Mouse (Mus musculus) intestine, postnatal 0 days (tissue): ENCODE results near the gene Armc5. TPM values are rescaled to one million over a fixed set of nuclear protein-coding genes. Genes with fewer than 3 reads are reported as not detected.

Experiments
- ATAC-seq: fragments of 200-750 bp; cut with Nextera tagmentation; 2 replicates; pipeline ENCODE4 v1.8.0; 2017; ENCODE audit warnings: mild to moderate bottlenecking, moderate TSS enrichment, moderate library complexity
- H3K27ac ChIP-seq: fragments of 300-500 bp; sonication (generic); 2 replicates; pipeline ENCODE4 v1.5.1; 2014; ENCODE audit warnings: mild to moderate bottlenecking, low read depth, low read length, moderate library complexity
- H3K27me3 ChIP-seq: fragments of 300-500 bp; sonication (generic); replicated peaks from 2 replicates; pipeline ENCODE4 v1.6.1; 2014; ENCODE audit warnings: low read length, mixed read lengths; ENCODE audit not compliant: control insufficient read depth, insufficient read depth
- H3K36me3 ChIP-seq: fragments of 300-500 bp; sonication (generic); 2 replicates; pipeline ENCODE4 v1.6.1; 2014; ENCODE audit warnings: mild to moderate bottlenecking, moderate library complexity; ENCODE audit not compliant: control insufficient read depth, insufficient read depth
- H3K4me1 ChIP-seq: fragments of 300-500 bp; sonication (generic); replicated peaks from 2 replicates; pipeline ENCODE4 v1.6.1; 2014; ENCODE audit warnings: antibody characterized with exemption, low read length, mixed read lengths; ENCODE audit not compliant: control insufficient read depth, insufficient read depth
- H3K4me2 ChIP-seq: fragments of 300-500 bp; sonication (generic); replicated peaks from 2 replicates; pipeline ENCODE4 v1.6.1; 2014; ENCODE audit warnings: low read depth, mild to moderate bottlenecking, moderate library complexity
- H3K4me3 ChIP-seq: fragments of 300-500 bp; sonication (generic); 2 replicates; pipeline ENCODE4 v1.5.1; 2014; ENCODE audit warnings: low read depth, low read length
- H3K9ac ChIP-seq: fragments of 300-500 bp; sonication (generic); 2 replicates; pipeline ENCODE4 v1.6.1; 2014; ENCODE audit warnings: mild to moderate bottlenecking, low read depth, low read length
- H3K9me3 ChIP-seq: fragments of 300-500 bp; sonication (generic); 2 replicates; pipeline ENCODE4 v1.6.1; 2016; ENCODE audit warnings: mixed run types; ENCODE audit not compliant: control insufficient read depth
- CTCF ChIP-seq: sonication (generic); IDR thresholded peaks from 2 replicates; pipeline ENCODE4 v1.5.1; 2016; ENCODE audit warnings: low read depth, mild to moderate bottlenecking, control low read depth, antibody characterized with exemption, moderate library complexity
- WGBS: fragments of 180-500 bp; shearing (Covaris S2); extraction: QIAGEN DNeasy Blood & Tissue Kit; methylation state at CpG from one replicate; pipeline ENCODE4 v1.1.7; 2014; 5-methylcytosine and 5-hydroxymethylcytosine counted together
- polyA plus RNA-seq: library from polyadenylated mRNA; unstranded; fragments of >200 nt; fragmentation: Nextera tagmentation; extraction: Ambion mirVana; gene quantifications from 2 replicates; pipeline ENCODE4 v1.2.1, GENCODE M21; 2015

The Armc5 gene
- 12.1 and 14.0 TPM in 2 replicates for polyA plus RNA-seq

GRCm38 (mm10) chr7:128236856-128237592, at the start of gene Armc5:
Gene Armc5, plus strand, starts transcription at chr7:128237342.
- Histone ChIP-seq H3K27ac (peak within 1 kb of the TSS; percentile 99), H3K36me3 (peaks cover 26% of the 10 kb centered on the region), H3K27me3 (no peaks in the 10 kb centered on the region), H3K4me2 (peak within 1 kb of the TSS; percentile 81), H3K9me3 (no peaks in the 10 kb centered on the region), H3K9ac (peak within 1 kb of the TSS; percentile 85), H3K4me1 (no peaks in the 10 kb centered on the region), H3K4me3 (peak within 1 kb of the TSS; percentile 76)
- ATAC-seq: peak; percentile 45
- peak; percentile 93 for TF ChIP-seq CTCF
- WGBS: 20% methylated on average over 37 of the region's 37 CpGs

GRCm38 (mm10) chr7:128201607-128202006, 35.5 kb upstream of the Armc5 start:
- Histone ChIP-seq H3K4me1 (no peaks in the 10 kb centered on the region; the same call in 1 of the 2 replicates), H3K36me3 (no peaks in the 10 kb centered on the region), H3K4me3 (no peak overlapping the region), H3K4me2 (no peak overlapping the region), H3K9me3 (no peaks in the 10 kb centered on the region), H3K27me3 (no peaks in the 10 kb centered on the region), H3K27ac (no peak overlapping the region), H3K9ac (no peak overlapping the region)
- WGBS: 87% methylated on average over 9 of the region's 9 CpGs
- no peak for ATAC-seq
- no peak for TF ChIP-seq CTCF

DNA sequence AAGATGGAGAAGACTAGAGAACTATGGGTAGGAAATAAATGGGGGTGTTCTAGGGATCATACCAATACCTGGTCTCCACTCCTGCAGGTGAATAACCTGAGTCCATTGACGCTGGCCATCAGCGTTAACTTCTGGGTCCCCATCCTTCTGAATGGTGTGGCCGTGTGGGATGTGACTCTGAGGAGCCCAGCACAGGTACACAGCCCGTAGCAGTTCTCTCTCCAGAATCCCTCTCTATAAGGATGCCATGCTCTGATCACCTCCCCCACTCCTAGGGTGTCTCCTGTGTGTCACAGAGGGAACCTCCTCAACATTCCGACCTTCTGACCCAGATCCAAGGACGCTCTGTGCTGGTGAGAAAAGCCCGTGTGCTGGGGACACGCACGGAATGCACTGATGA, 34.1 kb upstream of the Armc5 start:
- Histone ChIP-seq H3K27ac (no peak overlapping the region), H3K4me2 (no peak overlapping the region), H3K9me3 (no peaks in the 10 kb centered on the region), H3K36me3 (no peaks in the 10 kb centered on the region), H3K9ac (no peak overlapping the region), H3K4me1 (no peaks in the 10 kb centered on the region; the same call in 1 of the 2 replicates), H3K4me3 (no peak overlapping the region), H3K27me3 (no peaks in the 10 kb centered on the region)
- ATAC-seq: no peak
- WGBS: 84% methylated on average over 9 of the region's 9 CpGs
- no peak for TF ChIP-seq CTCF

DNA sequence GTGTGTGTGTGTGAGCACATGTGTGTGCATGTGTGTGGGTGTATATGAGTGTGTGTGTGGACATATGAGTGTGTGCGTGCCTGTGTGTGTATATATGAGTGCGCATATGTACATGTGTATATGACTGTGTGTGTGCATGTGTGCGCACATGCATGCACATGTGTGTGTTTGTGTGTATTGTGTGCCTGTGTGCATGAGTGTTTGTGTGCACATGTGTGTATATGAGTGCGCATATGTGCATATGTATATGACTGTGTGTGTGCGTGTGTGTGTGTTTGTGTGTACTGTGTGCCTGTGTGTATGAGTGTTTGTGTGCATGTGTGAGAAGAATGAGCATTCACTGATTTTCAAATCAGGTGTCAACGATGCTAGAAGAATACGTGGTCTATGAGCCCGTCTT, 33.0 kb upstream of the Armc5 start:
- 93% methylated on average over 8 of the region's 8 CpGs for whole genome bisulfite sequencing
- no peak overlapping the region for H3K9ac ChIP-seq
- no peaks in the 10 kb centered on the region; the same call in 1 of the 2 replicates for H3K4me1 ChIP-seq
- no peaks in the 10 kb centered on the region for H3K27me3 ChIP-seq
- H3K4me3 ChIP-seq: no peak overlapping the region
- H3K4me2 ChIP-seq: no peak overlapping the region
- no peaks in the 10 kb centered on the region for H3K36me3 ChIP-seq
- no peak for ATAC-seq
- no peak overlapping the region for H3K27ac ChIP-seq
- no peak for TF ChIP-seq CTCF
- no peaks in the 10 kb centered on the region for H3K9me3 ChIP-seq

- Histone ChIP-seq H3K4me3 (no peak overlapping the region), H3K4me2 (no peak overlapping the region), H3K27ac (no peak overlapping the region), H3K36me3 (no peaks in the 10 kb centered on the region), H3K9me3 (no peaks in the 10 kb centered on the region), H3K27me3 (no peaks in the 10 kb centered on the region), H3K9ac (no peak overlapping the region), H3K4me1 (no peaks in the 10 kb centered on the region; the same call in 1 of the 2 replicates)
- no peak for TF ChIP-seq CTCF
- 77% methylated on average over 18 of the region's 18 CpGs for WGBS
- no peak for ATAC-seq
Observed at GRCm38 (mm10) chr7:128205695-128206094, 31.4 kb upstream of the Armc5 start.

DNA sequence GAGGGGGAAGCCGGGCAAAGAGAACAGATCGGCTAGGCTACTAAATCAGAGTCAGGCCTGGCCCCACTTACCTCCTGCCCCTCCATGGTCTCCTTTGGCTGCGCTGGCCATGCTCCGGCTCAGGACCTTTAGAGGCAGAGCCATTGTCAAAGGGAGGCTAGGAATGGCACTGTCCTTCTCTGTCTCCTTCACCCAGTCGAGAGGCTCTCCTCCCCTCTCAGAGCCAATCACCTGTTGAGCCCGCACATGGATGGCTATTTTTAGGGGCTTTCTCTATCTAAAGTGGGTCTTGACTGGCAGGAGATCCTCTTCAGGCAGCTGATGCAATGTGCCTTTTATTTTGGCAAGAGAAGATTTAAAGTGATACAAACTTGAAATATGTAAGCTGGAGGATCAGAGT, 31.0 kb upstream of the Armc5 start, which contains the start of gene Cox6a2:
Gene Cox6a2 (minus strand): TSS at position 236 of the 400 bp plus-strand sequence.
- Histone ChIP-seq H3K36me3 (no peaks in the 10 kb centered on the region), H3K4me3 (no peak within 1 kb of the TSS), H3K27me3 (no peaks in the 10 kb centered on the region), H3K4me2 (no peak within 1 kb of the TSS), H3K9me3 (no peaks in the 10 kb centered on the region), H3K9ac (no peak within 1 kb of the TSS), H3K27ac (no peak within 1 kb of the TSS), H3K4me1 (no peaks in the 10 kb centered on the region; the same call in 1 of the 2 replicates)
- no peak for ATAC-seq
- WGBS: 86% methylated on average over 6 of the region's 6 CpGs
- TF ChIP-seq CTCF: no peak
